Mouse (Mus musculus) liver, embryonic 16.5 days (tissue): Measurements from ENCODE around the gene Gm20075. TPM values are rescaled to one million over a fixed set of nuclear protein-coding genes. Genes with fewer than 3 reads are reported as not detected.
"Not testable (repeated sequence)": the region's sequence is repeated elsewhere in the genome, so short reads cannot be mapped to it uniquely, and the experiment has no call there.

ENCODE experiments used
- ATAC-seq: fragments of 200-750 bp; cut with Nextera tagmentation; 2 replicates; pipeline ENCODE4 v1.8.0; 2017; ENCODE audit warnings: low read depth, mild to moderate bottlenecking, moderate number of reproducible peaks, moderate library complexity
- H3K27ac ChIP-seq: fragments of 300-500 bp; sonication (generic); 2 replicates; pipeline ENCODE4 v1.5.1; 2014; ENCODE audit warnings: mild to moderate bottlenecking, low read length
- H3K27me3 ChIP-seq: fragments of 300-500 bp; sonication (generic); 2 replicates; pipeline ENCODE4 v1.6.1; 2014; ENCODE audit warnings: low read depth, low read length, mixed read lengths; ENCODE audit not compliant: control insufficient read depth, insufficient read depth
- H3K36me3 ChIP-seq: fragments of 300-500 bp; sonication (generic); 2 replicates; pipeline ENCODE4 v1.6.1; 2014; ENCODE audit warnings: mild to moderate bottlenecking; ENCODE audit not compliant: control insufficient read depth, insufficient read depth
- H3K4me1 ChIP-seq: fragments of 300-500 bp; sonication (generic); 2 replicates; pipeline ENCODE4 v1.6.1; 2014; ENCODE audit warnings: low read depth, low read length, mixed read lengths; ENCODE audit not compliant: control insufficient read depth
- H3K4me2 ChIP-seq: fragments of 300-500 bp; sonication (generic); 2 replicates; pipeline ENCODE4 v1.6.1; 2014; ENCODE audit warnings: low read depth, low read length, mixed read lengths
- H3K4me3 ChIP-seq: fragments of 300-500 bp; sonication (generic); 2 replicates; pipeline ENCODE4 v1.5.1; 2014; ENCODE audit warnings: low read depth, mild to moderate bottlenecking, low read length
- H3K9ac ChIP-seq: fragments of 300-500 bp; sonication (generic); 2 replicates; pipeline ENCODE4 v1.6.1; 2014; ENCODE audit warnings: low read depth, low read length
- H3K9me3 ChIP-seq: fragments of 300-500 bp; sonication (generic); replicated peaks from 2 replicates; pipeline ENCODE4 v1.6.1; 2016; ENCODE audit warnings: low read length; ENCODE audit not compliant: control insufficient read depth
- WGBS: fragments of 180-500 bp; shearing (Covaris S2); extraction: QIAGEN DNeasy Blood & Tissue Kit; methylation state at CpG from one replicate; pipeline ENCODE4 v1.1.7; 2014; ENCODE audit not compliant: insufficient replicate concordance; 5-methylcytosine and 5-hydroxymethylcytosine counted together
- polyA plus RNA-seq: library from polyadenylated mRNA; unstranded; fragments of >200 nt; fragmentation: Nextera tagmentation; extraction: Ambion mirVana; gene quantifications from 2 replicates; pipeline ENCODE4 v1.2.1, GENCODE M21; 2015

Gm20075 gene
- polyA plus RNA-seq, 1 experiment from 2014 or later, result 4.1 TPM

DNA sequence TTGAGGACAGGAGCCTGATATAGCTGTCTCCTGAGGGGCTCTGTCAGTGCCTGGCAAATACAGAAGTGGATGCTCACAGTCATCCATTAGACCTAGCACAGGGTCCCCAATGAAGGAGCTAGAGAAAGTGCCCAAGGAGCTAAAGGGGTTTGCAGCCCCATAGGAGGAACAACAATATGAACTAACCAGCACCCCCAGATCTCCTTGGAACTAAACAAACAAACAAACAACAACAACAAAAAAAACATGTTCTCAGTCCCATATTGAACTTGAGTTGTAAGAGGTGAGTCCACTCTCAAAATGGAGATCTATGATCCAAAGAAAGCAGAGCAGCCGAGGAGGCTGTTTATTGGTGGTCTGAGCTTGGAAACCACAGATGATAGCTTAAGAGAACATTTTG lies 578 bp upstream of the Gm20075 start, which contains the start of gene Gm17190:
Gene Gm17190 (plus strand): TSS at position 301 of the 400 bp plus-strand sequence.
- WGBS, result 56% methylated on average over 1 of the region's 1 CpGs

DNA sequence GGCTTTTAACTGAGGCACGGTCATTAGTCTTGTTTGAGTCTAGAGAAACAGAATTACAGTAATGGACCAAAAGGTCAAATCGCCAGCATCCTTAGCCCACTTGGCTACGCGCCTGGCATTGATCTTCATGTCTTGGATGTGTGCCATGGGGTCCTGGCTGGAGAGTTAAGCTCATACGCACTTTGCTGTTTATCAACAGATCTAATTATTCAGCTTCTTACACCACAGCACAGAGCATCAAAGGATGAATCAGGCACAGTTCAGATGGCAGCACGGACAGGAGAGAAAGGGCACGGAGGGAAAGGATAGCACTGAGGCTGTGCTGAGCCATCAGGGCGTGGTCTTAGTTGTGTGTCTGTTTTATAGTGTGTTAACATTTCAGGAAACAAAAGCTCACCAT lies 7.6 kb downstream of the Gm20075 start:
- no peak for ATAC-seq
- WGBS, result 60% methylated on average over 8 of the region's 8 CpGs
- no peaks in the 10 kb centered on the region for H3K4me1 ChIP-seq

More for the DNA sequence above, 578 bp upstream of the Gm20075 start, which contains the start of gene Gm17190:
- not testable (repeated sequence) for H3K4me3 ChIP-seq, H3K36me3 ChIP-seq, H3K4me1 ChIP-seq, H3K27ac ChIP-seq, H3K4me2 ChIP-seq, H3K27me3 ChIP-seq, H3K9ac ChIP-seq, ATAC-seq, H3K9me3 ChIP-seq

DNA sequence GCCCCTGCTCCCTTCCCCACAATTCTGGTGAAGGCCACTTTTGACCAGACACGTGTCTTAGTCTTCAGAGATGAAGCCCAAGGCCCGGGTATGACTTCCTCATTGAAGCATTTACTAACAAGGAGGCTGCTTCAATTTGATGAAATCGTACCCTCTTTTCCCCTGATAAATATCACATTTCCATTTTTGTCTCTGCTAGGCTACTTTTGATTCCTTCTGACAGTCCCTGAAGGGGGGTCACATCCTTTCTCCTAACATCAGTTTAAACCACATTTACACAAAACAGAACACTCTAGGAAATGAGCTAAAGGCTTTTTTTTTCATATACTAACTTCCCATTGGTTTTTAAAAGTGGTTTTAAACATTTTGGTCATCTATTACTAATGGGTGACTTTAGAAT lies 28.4 kb downstream of the Gm20075 start:
- H3K9me3 ChIP-seq, result no peaks in the 10 kb centered on the region
- ATAC-seq, result no peak
- 44% methylated on average over 3 of the region's 3 CpGs for WGBS
- no peak overlapping the region for H3K9ac ChIP-seq
- no peaks in the 10 kb centered on the region for H3K36me3 ChIP-seq
- no peak overlapping the region for H3K27ac ChIP-seq
- H3K4me3 ChIP-seq, result no peak overlapping the region
- no peaks in the 10 kb centered on the region for H3K4me1 ChIP-seq
- H3K4me2 ChIP-seq, result no peak overlapping the region
- no peaks in the 10 kb centered on the region for H3K27me3 ChIP-seq

More for the DNA sequence above, 7.6 kb downstream of the Gm20075 start:
- Histone ChIP-seq H3K27ac (no peak overlapping the region), H3K27me3 (no peaks in the 10 kb centered on the region), H3K9me3 (no peaks in the 10 kb centered on the region), H3K4me3 (no peak overlapping the region), H3K4me2 (no peak overlapping the region), H3K36me3 (no peaks in the 10 kb centered on the region), H3K9ac (no peak overlapping the region)

DNA sequence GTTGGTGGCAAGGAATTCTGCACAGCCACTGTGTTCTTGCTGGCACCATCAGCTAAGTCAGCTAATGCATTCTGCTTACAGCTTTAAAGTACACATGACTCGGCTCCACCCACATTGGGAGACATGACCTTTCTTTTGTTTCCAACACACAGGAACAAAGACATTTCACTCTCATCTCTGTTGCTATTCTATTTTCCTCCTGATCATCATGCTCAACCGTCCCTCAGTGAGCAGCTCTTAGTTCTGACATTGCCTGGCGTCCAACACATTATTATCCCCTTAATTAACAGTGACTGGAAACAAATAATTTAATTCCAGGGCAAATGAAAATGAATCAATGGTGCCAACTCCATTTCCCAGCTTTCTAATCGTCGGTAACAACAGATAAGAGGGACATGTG lies 35.8 kb downstream of the Gm20075 start:
- 59% methylated on average over 5 of the region's 5 CpGs for WGBS
- Histone ChIP-seq H3K4me3 (no peak overlapping the region), H3K27ac (no peak overlapping the region), H3K27me3 (no peaks in the 10 kb centered on the region), H3K9ac (no peak overlapping the region), H3K4me2 (no peak overlapping the region), H3K4me1 (no peaks in the 10 kb centered on the region), H3K36me3 (no peaks in the 10 kb centered on the region), H3K9me3 (no peaks in the 10 kb centered on the region)
- no peak for ATAC-seq

DNA sequence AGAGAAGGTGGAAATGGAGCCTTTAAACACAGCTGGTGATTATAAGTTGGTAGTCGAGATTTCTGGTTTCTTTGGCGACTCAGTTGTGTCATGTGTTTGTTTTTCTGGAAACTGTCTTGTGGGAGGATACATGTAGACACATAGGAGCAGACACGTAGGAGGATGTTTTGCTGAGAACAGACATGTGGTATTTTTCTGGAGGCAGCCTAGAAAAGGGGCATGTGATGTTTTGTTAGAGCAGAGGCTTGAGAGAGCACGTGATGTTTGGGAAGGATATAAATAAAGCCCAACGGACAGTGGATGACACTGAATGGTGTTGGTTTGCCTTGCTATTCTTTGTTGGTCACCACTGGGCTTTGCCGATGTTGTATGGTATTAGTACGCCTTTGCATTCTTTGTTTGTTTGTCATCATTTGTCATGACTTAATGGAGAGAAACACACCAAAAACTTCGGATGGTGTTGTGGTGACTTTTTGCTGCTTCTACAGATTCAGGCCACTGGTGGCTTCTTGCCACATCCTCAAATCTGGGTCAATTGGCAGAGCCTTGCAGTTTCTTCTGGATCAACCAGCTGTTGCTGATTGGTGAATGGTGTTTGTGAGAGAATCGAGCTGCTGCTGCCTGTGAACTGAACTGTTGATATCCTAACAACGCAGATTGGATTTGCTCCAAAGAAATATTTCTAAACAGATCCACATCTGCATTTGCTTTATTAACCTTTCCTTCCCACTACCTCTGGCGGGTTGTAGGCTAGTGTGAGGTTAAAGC lies 40.7 kb downstream of the Gm20075 start:
- WGBS, result 61% methylated on average over 11 of the region's 11 CpGs
- Histone ChIP-seq H3K27me3 (no peaks in the 10 kb centered on the region), H3K4me3 (no peak overlapping the region), H3K4me2 (no peak overlapping the region), H3K9ac (no peak overlapping the region), H3K27ac (no peak overlapping the region), H3K36me3 (no peaks in the 10 kb centered on the region), H3K9me3 (no peaks in the 10 kb centered on the region), H3K4me1 (no peaks in the 10 kb centered on the region)
- no peak for ATAC-seq

DNA sequence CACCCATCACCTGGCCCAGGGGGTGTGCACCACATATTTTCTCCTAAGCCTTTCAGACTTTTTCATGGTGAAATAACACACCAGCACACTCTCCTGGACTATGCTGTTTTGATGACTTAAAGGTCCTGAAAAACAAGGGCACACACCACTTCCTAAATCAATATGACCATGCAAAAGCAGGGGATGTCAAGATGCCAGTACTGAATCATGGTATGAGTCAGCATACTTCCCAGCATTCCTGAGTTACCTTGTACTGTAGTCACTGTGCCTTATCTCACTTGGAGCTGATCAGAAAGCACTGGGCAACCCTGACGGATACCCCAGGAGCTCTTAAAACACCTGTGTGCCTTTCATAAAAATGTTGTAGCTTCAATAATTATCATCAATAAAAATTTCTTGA lies 41.6 kb downstream of the Gm20075 start:
- Histone ChIP-seq H3K36me3 (no peaks in the 10 kb centered on the region), H3K4me1 (no peaks in the 10 kb centered on the region), H3K4me3 (no peak overlapping the region), H3K27me3 (no peaks in the 10 kb centered on the region), H3K9me3 (no peaks in the 10 kb centered on the region), H3K27ac (no peak overlapping the region), H3K9ac (no peak overlapping the region), H3K4me2 (no peak overlapping the region)
- no peak for ATAC-seq
- WGBS, result 23% methylated on average over 1 of the region's 1 CpGs

DNA sequence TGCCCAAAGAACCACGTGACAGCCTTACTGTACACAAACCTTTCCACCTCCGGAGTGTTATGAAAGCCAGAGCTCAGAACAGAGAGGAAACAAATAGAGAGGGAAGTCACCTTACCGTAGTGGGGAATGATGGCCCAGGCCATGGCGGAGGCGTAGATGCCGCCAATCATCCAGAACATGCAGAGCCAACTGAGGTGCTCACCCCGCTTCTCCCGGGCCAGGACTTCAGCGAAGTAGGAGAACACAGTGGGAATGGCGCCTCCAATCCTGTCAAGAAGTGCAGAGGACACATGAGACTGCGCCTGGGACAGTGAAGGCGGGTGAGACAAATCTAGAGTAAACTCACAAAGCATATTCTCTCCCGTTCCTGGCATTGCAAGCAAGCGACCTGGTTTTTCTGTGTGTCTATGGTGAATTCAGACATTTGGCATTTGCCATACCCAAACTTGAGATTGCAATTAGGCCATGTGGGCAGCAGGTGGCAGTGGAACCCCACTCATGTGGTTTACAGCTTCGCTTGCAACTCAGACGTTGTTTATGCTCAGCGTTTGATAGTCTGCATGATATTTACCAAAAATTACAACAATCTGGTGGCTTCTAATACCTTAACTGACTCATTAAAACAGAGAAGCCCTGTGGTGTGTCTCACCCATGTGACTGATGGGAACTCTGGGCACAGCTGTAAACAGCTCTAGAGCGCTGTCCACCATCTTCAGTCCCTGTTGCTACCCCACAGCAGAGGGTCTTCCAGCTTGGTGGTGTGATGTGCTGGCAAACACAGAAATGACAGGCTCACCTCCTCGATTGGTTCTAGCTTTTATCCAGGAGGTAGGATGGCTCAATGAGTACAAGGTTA lies 50.6 kb downstream of the Gm20075 start:
- Histone ChIP-seq H3K4me3 (no peak overlapping the region), H3K4me1 (no peaks in the 10 kb centered on the region), H3K9me3 (no peaks in the 10 kb centered on the region), H3K36me3 (no peaks in the 10 kb centered on the region), H3K4me2 (no peak overlapping the region), H3K27ac (no peak overlapping the region), H3K27me3 (no peaks in the 10 kb centered on the region), H3K9ac (no peak overlapping the region)
- ATAC-seq, result no peak
- 48% methylated on average over 19 of the region's 19 CpGs for WGBS
